Mouse (Mus musculus) fat pad, adult 2 months (tissue): ENCODE measurements at regions not wholly inside any gene's neighbourhood (a gene's known extent, or its start where the extent isn't known, plus 50 kb on each side); places are given as distances from the start of the nearest gene placed in this dataset.

Experiments
- DNase-seq: peaks from one replicate; pipeline ENCODE4 v3.0.0-alpha.2; 2011; ENCODE audit warnings: low read depth, low spot score; ENCODE audit errors: extremely low read depth

DNA sequence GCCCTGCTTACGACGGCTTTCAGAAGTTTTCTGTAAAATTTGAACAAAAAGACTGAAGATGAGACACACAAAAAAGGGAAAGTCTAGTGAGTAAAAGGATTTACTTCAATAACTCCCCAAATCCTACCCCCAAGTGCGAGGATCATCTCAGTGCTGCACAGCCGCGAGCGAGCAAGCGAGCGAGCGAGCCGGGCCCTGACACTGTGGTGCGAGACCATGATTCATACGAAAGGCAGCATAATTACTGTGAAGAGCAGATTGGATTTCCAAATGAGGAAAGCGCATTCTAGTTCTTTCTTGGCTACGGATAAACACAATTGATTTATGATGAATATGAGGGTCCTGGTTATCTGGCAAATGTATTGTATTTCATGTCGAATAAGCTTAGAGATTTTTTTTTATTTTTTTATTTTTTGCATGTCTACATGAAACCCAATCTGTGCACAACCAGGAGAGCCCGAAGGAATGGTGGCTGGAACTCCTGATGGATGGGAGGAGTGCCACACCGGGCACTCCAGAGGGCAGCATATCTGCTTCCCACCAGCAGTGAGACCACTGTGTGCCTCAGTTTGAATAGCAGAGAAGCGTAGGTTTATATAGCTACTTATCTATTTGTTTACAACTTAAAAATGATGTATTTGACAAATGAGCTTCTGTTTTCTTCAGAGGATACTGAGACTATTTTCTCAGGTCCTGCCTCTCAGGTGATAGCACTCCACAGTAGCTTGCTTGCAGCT lies 106.9 kb upstream of the Fam241a start:
- no peak for DNase-seq

- no peak for DNase-seq
Measured at GRCm38 (mm10) chr3:128001924-128002501, 105.9 kb upstream of the Fam241a start.

DNA sequence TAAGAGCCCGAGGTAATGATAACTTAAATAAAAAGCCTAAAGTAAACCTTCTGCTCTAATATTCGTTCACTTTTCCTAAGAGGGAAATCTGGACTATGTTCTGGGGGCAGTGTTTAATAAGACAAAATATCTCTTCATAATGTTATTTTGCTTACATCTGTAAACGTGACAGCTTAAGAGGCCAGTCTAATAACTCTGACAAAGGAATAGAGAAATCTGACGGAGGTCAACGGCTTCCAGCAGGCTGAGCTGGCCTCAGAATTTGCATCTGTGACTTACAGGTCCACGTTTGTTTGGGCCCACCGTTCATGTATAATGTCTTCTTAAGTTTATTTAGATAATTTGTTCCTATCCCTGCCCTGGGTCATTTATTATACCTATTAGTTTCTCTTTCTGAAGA lies 99.6 kb upstream of the Fam241a start:
- no peak for DNase-seq

- no peak for DNase-seq
Measured at GRCm38 (mm10) chr3:127987583-127987982, 91.5 kb upstream of the Fam241a start.

DNA sequence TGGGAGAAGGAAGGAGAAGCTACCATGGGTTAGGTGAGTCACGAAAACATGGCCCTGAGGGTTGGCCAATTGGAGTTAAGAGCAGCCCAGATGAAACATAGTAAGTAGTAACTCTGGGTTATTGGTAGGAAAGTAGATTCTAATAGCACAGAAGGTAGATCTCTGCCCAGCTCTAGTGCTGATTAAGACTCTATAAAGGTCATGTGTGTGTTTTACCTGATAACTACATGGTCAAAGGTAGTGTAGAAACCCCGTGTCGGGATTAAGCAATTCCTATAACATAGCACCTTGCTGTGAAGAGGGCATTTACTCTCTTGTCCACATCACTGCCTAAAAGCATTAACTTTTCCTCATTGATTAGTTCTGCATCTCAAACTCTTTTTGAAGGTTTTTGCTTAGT lies 89.0 kb upstream of the Fam241a start:
- DNase-seq, result no peak

DNA sequence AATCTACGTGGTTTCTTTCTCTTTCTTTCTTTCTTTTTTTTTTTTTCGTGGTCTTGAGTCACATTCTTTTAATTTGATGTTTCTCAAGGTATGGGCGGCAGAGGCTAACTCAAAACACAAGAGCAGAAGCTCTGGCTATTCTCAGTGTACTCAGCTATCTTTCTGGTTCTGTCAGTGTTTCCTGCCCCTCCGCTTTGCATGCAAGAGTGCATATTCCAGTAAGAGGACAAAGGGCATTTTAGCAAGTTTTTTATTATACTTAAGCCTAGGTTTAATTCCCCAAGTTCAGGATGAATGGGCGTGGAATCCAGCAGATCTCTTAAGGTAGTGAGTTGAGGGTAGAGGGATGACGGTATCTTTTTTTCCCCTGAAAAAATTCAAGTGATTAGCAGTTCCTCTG lies 81.1 kb upstream of the Fam241a start:
- DNase-seq, result no peak

GRCm38 (mm10) chr3:127970891-127971290 lies 74.8 kb upstream of the Fam241a start:
- no peak for DNase-seq

DNA sequence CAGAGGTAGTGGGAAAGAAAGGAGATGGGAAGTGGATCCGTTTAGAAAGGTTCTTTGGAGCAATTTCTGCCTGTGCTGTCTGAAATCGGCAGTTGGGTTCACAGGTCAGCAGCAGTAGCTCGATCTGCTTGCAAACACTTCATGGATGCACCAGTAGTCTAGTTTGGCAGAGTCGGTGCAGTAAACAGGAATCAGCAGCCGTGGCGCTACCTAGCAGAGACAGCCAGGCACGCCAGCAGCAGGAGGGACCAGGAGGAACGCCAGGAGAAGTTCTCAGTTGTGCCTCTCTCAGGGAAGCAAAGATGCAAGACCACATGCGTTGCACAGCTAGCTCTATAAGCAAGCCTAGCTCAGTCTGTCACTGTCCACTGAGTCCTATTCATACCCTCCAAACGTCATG lies 71.0 kb upstream of the Fam241a start:
- DNase-seq, result no peak

GRCm38 (mm10) chr3:127966214-127966613 lies 70.1 kb upstream of the Fam241a start:
- DNase-seq, result no peak

DNA sequence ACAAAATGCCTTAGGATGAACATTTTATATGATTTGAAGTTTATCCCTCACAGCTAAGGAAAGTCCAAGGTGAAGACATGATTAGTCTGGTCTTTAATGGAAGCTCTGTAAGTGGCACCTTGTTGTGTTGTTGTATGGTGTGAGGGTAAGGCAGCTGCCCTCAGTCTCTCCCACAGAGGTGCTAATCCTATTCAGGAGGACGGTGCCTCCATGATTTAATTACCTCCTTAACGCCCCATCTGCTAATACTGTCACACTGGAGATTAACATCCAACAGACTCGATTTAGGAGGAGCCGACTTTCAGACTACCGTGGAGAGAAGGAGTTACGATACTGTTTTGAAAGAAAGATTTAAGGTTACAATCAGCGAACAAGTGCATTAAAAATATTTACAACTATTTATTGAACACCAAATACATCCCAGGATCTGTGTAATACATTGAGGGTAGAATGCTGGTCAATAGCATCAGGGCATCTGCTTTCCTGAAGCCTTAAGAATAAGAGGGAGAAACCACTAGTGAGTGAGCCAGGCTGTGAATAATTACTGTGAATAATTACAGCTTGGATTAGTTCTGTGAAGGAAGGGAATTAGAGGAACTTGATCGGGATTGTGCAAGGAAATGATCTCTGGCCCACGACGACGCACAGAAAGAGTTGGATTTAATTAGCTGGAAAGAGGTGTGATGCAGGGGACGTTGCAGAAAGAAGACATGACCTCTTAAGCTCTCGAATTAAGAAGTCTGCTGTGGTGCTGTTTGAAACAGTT lies 63.0 kb upstream of the Fam241a start:
- no peak for DNase-seq

- no peak for DNase-seq
Measured at GRCm38 (mm10) chr3:127954856-127955255, 58.7 kb upstream of the Fam241a start.

DNA sequence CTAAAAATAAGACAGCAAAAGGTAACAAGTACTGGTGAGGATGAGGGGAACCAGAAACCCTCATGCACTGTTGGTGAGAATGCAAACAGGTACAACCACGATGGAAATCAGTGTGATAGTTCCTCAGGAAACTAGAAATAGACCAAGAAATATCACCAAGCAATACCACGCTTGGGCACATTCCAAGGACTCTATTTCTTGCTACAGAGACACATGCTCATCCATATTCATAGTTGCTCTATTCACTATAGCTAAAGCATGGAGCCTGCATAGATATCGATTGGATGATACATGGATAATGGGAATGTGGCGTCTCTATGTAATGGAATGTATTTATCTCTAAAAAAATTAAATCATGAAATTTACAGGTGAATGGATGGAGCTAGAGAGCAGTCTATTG lies 57.5 kb upstream of the Fam241a start:
- DNase-seq, result no peak

- DNase-seq, result no peak
Measured at GRCm38 (mm10) chr3:127948898-127949620, 52.9 kb upstream of the Fam241a start.

DNA sequence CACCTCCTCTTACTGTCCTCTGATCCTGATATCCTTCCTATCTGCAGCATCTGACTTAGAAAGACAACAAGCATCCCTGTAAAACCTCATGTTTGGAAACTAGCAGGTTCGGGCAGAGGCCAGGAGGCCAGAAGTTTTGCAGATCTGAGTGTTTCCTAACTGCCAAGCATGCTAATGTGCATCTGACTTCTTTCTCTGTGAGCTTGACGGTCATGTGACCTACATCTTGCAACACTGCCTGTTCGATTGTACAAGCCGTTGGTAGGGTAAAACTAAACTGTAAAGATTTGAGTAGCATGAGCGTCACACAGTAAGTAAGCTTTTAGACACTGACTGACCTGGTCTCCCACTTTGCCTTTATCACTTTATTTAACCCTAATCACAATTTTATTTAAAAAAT lies 52.2 kb upstream of the Fam241a start:
- DNase-seq, result no peak
